Mouse (Mus musculus) neural tube, embryonic 12.5 days (tissue): ENCODE data around the gene 4930539E08Rik. TPM values are rescaled to one million over a fixed set of nuclear protein-coding genes. Genes with fewer than 3 reads are reported as not detected.
A peak's percentile ranks its signal among the peaks of the same experiment; 100 is the strongest.

Experiments used
- ATAC-seq: fragments of 200-750 bp; cut with Nextera tagmentation; 2 replicates; pipeline ENCODE4 v1.8.0; 2017; ENCODE audit warnings: low read depth, mild to moderate bottlenecking, moderate TSS enrichment, moderate library complexity; ENCODE audit not compliant: low FRiP score
- H3K27ac ChIP-seq: fragments of 300-500 bp; sonication (generic); 2 replicates; pipeline ENCODE4 v1.5.1; 2016
- H3K27me3 ChIP-seq: fragments of 300-500 bp; sonication (generic); replicated peaks from 2 replicates; pipeline ENCODE4 v1.6.1; 2016; ENCODE audit warnings: mild to moderate bottlenecking
- H3K36me3 ChIP-seq: fragments of 300-500 bp; sonication (generic); 2 replicates; pipeline ENCODE4 v1.6.1; 2016; ENCODE audit warnings: mild to moderate bottlenecking
- H3K4me1 ChIP-seq: fragments of 300-500 bp; sonication (generic); 2 replicates; pipeline ENCODE4 v1.6.1; 2016
- H3K4me2 ChIP-seq: fragments of 300-500 bp; sonication (generic); replicated peaks from 2 replicates; pipeline ENCODE4 v1.6.1; 2016; ENCODE audit warnings: mild to moderate bottlenecking
- H3K4me3 ChIP-seq: fragments of 300-500 bp; sonication (generic); 2 replicates; pipeline ENCODE4 v1.5.1; 2016
- H3K9ac ChIP-seq: fragments of 300-500 bp; sonication (generic); 2 replicates; pipeline ENCODE4 v1.6.1; 2016; ENCODE audit warnings: mild to moderate bottlenecking
- H3K9me3 ChIP-seq: fragments of 300-500 bp; sonication (generic); 2 replicates; pipeline ENCODE4 v1.6.1; 2016; ENCODE audit warnings: mild to moderate bottlenecking
- WGBS: fragments of 180-500 bp; shearing (Covaris S2); methylation state at CpG from one replicate; pipeline ENCODE4 v1.1.7; 2016; 5-methylcytosine and 5-hydroxymethylcytosine counted together
- polyA plus RNA-seq: library from polyadenylated mRNA; unstranded; fragments of >200 nt; fragmentation: Nextera tagmentation; extraction: Ambion mirVana; gene quantifications from 2 replicates; pipeline ENCODE4 v1.2.1, GENCODE M21; 2016

Gene 4930539E08Rik
- 0.09 and 0.38 TPM in 2 replicates for polyA plus RNA-seq

DNA sequence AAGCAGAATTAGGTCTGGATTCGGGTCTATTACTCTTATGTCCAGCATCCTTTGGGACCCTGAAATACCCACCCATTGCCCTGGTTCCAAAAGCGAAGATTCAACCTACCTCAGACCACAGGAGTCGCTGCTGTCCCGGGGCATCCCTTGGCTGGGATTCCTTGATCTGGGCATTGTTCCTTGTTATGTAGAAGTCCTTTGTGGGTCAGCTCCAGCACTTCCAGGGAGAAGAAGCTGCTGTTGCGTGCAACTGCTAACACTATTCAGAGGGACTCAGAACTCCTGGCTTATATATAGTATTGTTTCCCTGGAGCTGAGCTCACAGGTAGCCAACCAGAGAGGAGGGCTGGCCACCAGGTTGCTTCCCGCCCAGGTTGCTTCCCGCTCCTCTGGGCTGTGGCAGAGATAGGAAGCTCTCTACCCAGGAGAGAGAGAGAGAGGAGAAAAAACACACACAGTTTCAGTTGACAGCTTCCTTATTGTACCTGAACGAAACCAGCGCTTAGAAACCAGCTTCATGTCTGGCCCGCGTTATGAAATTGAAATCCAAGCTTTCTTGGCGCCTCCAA lies at the start of gene 4930539E08Rik:
4930539E08Rik (minus strand) TSS at position 265 of the 569 bp plus-strand sequence.
- Histone ChIP-seq H3K27ac (no peak within 1 kb of the TSS), H3K9me3 (no peaks in the 10 kb centered on the region), H3K4me1 (no peaks in the 10 kb centered on the region), H3K4me3 (no peak within 1 kb of the TSS), H3K36me3 (no peaks in the 10 kb centered on the region), H3K9ac (no peak within 1 kb of the TSS), H3K4me2 (no peak within 1 kb of the TSS), H3K27me3 (peaks cover 3% of the 10 kb centered on the region; the same call in 1 of the 2 replicates)
- 69% methylated on average over 12 of the region's 12 CpGs for WGBS
- no peak for ATAC-seq

- Histone ChIP-seq H3K9me3 (no peaks in the 10 kb centered on the region; the same call in 1 of the 2 replicates), H3K36me3 (peaks cover 62% of the 10 kb centered on the region), H3K9ac (no peak overlapping the region), H3K4me2 (no peak overlapping the region), H3K4me3 (no peak overlapping the region), H3K27ac (no peak overlapping the region), H3K27me3 (no peaks in the 10 kb centered on the region), H3K4me1 (no peaks in the 10 kb centered on the region)
- WGBS = 94% methylated on average over 10 of the region's 10 CpGs
- no peak for ATAC-seq
These were observed 46.5 kb upstream of the 4930539E08Rik start for GRCm38 (mm10) chr17:28961596-28961995.

DNA sequence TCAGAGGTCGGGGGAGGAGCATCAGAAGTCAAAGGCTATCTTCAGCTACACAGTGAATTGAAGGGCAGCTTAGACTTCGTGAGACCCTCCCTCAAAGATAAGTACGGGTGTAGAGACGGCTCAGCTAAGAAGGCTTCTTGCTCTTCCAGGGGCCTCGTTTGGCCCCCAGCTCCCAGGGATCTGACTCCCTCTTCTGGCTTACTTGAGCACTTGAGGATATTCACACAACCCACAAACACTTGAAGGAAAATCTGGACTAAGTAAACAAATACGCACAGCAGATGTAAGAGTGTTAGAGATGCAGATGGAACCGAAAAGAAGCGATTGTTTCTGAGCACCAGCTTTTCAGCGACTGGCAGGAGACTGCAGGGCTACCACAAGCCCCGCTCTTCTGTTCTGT lies 45.5 kb upstream of the 4930539E08Rik start:
- Histone ChIP-seq H3K4me3 (no peak overlapping the region), H3K36me3 (peaks cover 56% of the 10 kb centered on the region), H3K4me2 (no peak overlapping the region), H3K27me3 (no peaks in the 10 kb centered on the region), H3K9ac (no peak overlapping the region), H3K27ac (no peak overlapping the region), H3K4me1 (no peaks in the 10 kb centered on the region), H3K9me3 (no peaks in the 10 kb centered on the region; the same call in 1 of the 2 replicates)
- 83% methylated on average over 10 of the region's 10 CpGs for WGBS
- ATAC-seq = no peak

DNA sequence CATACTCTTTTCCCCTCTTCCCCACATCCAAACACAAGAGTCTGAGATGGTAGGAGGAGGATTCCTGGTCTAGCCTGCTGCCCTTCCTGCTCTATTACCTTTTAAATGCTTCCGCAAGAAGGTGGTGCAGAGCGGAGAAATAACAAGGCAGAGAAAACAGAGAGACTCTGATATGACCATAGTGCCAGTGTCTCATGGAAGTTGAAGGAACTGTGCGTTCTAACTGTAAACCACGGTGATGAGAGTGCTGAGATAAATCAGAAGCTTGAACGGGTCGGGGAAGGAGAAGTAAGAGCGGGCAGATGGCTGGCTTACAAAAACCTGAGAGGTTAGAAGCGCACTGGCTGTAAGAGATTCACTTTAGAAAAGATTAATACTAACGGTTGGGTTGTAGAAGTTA lies 39.3 kb upstream of the 4930539E08Rik start:
- no peak overlapping the region for H3K9ac ChIP-seq
- peaks cover 17% of the 10 kb centered on the region for H3K4me1 ChIP-seq
- no peaks in the 10 kb centered on the region; the same call in 1 of the 2 replicates for H3K9me3 ChIP-seq
- no peak overlapping the region for H3K4me3 ChIP-seq
- peak overlapping the region; percentile 75 for H3K4me2 ChIP-seq
- H3K36me3 ChIP-seq = peaks cover 13% of the 10 kb centered on the region; the same call in 1 of the 2 replicates
- no peak overlapping the region for H3K27ac ChIP-seq
- H3K27me3 ChIP-seq = no peaks in the 10 kb centered on the region
- WGBS = 97% methylated on average over 9 of the region's 9 CpGs
- ATAC-seq = no peak

- 30% methylated on average over 9 of the region's 9 CpGs for WGBS
- Histone ChIP-seq H3K4me1 (peaks cover 17% of the 10 kb centered on the region), H3K36me3 (peaks cover 12% of the 10 kb centered on the region; the same call in 1 of the 2 replicates), H3K27me3 (no peaks in the 10 kb centered on the region), H3K4me2 (peak overlapping the region; percentile 75), H3K9ac (peak overlapping the region; percentile 79), H3K9me3 (no peaks in the 10 kb centered on the region; the same call in 1 of the 2 replicates), H3K4me3 (peak overlapping the region; percentile 75), H3K27ac (0 out of 2 replicates have a peak overlapping the region, but pooled peaks have one; percentile 5)
- ATAC-seq = no peak
These were observed 38.1 kb upstream of the 4930539E08Rik start for GRCm38 (mm10) chr17:28953251-28953650.

- Histone ChIP-seq H3K9me3 (no peaks in the 10 kb centered on the region; the same call in 1 of the 2 replicates), H3K4me3 (peak within 1 kb of the TSS; percentile 75), H3K9ac (peak within 1 kb of the TSS; percentile 79), H3K36me3 (peaks cover 5% of the 10 kb centered on the region; the same call in 1 of the 2 replicates), H3K4me2 (peak within 1 kb of the TSS; percentile 75), H3K27ac (peak within 1 kb of the TSS; percentile 65), H3K27me3 (no peaks in the 10 kb centered on the region), H3K4me1 (peaks cover 17% of the 10 kb centered on the region)
- 2% methylated on average over 65 of the region's 80 CpGs for WGBS
- peak; percentile 93 for ATAC-seq
These were observed 37.0 kb upstream of the 4930539E08Rik start, which contains the start of gene Kctd20 for GRCm38 (mm10) chr17:28951831-28952799. Kctd20 (plus strand) TSS chr17:28951950.

- no peak overlapping the region for H3K9ac ChIP-seq
- peak overlapping the region; percentile 75; the same call in 1 of the 2 replicates for H3K4me2 ChIP-seq
- H3K27ac ChIP-seq = no peak overlapping the region
- H3K27me3 ChIP-seq = no peaks in the 10 kb centered on the region
- ATAC-seq = no peak
- H3K36me3 ChIP-seq = no peaks in the 10 kb centered on the region
- H3K4me3 ChIP-seq = no peak overlapping the region
- H3K4me1 ChIP-seq = peaks cover 17% of the 10 kb centered on the region
- H3K9me3 ChIP-seq = no peaks in the 10 kb centered on the region
- 80% methylated on average over 4 of the region's 4 CpGs for WGBS
These were observed 35.6 kb upstream of the 4930539E08Rik start for GRCm38 (mm10) chr17:28950751-28951150.

DNA sequence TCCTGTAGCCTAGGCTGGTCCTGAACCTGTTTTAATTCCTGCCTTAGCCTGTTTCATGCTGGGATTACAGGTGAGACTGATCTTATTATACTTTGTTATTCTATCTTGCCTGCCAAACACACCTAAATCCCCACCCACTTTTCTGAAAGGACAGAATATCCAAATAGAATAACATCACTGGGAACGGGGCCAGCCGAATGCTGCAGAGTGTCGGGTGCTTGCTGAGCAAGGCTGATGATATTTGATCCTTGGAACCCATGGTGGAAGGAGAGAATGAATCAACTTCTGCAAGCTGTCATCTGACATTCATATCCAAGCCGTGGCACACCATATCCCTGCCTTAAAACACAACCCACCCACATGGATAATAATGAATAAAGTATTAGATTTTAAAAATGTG lies 33.5 kb upstream of the 4930539E08Rik start:
- H3K4me2 ChIP-seq = no peak overlapping the region
- H3K4me3 ChIP-seq = no peak overlapping the region
- peaks cover 9% of the 10 kb centered on the region for H3K4me1 ChIP-seq
- H3K9me3 ChIP-seq = no peaks in the 10 kb centered on the region
- H3K27me3 ChIP-seq = no peaks in the 10 kb centered on the region
- 78% methylated on average over 4 of the region's 4 CpGs for WGBS
- H3K36me3 ChIP-seq = no peaks in the 10 kb centered on the region
- H3K9ac ChIP-seq = no peak overlapping the region
- H3K27ac ChIP-seq = no peak overlapping the region
- ATAC-seq = no peak

GRCm38 (mm10) chr17:28947011-28947939 lies 32.2 kb upstream of the 4930539E08Rik start:
- Histone ChIP-seq H3K4me1 (peaks cover 5% of the 10 kb centered on the region), H3K4me3 (no peak overlapping the region), H3K27ac (no peak overlapping the region), H3K36me3 (no peaks in the 10 kb centered on the region), H3K4me2 (no peak overlapping the region), H3K9me3 (no peaks in the 10 kb centered on the region), H3K27me3 (no peaks in the 10 kb centered on the region), H3K9ac (no peak overlapping the region)
- ATAC-seq = no peak
- WGBS = 94% methylated on average over 19 of the region's 19 CpGs

DNA sequence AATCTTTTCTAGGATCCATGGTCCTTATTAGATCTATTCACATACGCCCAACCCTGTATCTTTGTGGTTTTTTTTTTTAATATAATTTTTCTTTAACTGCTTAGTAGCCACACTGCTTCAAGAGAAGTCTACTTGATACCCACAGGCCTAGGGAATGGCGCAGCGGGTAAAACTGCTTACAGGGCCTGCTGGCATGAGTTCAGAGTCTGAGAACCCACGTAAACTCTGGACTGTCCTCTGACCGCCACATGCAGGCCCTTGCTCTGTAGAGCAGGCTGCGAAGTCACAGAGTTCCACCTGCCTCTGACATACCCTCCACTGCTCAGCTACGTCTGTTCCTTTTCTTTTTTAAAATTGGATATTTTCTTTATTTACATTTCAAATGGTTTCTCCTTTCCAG lies 29.4 kb upstream of the 4930539E08Rik start:
- no peak for ATAC-seq
- no peaks in the 10 kb centered on the region for H3K36me3 ChIP-seq
- 92% methylated on average over 7 of the region's 7 CpGs for WGBS
- H3K4me1 ChIP-seq = no peaks in the 10 kb centered on the region
- no peaks in the 10 kb centered on the region; the same call in 1 of the 2 replicates for H3K9me3 ChIP-seq
- no peaks in the 10 kb centered on the region for H3K27me3 ChIP-seq
- no peak overlapping the region for H3K9ac ChIP-seq
- H3K4me3 ChIP-seq = no peak overlapping the region
- no peak overlapping the region for H3K4me2 ChIP-seq
- H3K27ac ChIP-seq = no peak overlapping the region

DNA sequence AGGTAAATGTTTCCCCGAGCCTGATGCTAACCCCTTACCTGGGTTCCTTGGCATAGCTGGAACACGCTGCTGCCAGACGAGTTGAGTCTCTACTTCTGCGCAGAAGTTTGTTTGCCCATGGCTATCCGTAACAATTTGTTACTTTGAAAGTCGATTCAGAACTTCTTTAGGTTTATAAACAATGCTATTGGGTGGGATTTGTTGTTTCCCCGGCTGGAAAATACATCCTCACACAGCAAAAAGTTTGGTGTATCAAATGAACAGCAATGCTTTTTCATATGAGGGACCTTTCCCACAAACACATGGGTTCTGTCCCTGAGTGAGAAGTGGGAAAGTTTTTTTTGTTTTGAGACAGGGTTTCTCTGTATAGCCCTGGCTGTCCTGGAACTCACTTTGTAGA lies 28.6 kb upstream of the 4930539E08Rik start, which contains the start of gene Pxt1:
Pxt1 (minus strand) TSS at position 101 of the 400 bp plus-strand sequence.
- no peak within 1 kb of the TSS for H3K4me2 ChIP-seq
- no peak within 1 kb of the TSS for H3K4me3 ChIP-seq
- no peaks in the 10 kb centered on the region for H3K27me3 ChIP-seq
- H3K9ac ChIP-seq = no peak within 1 kb of the TSS
- ATAC-seq = no peak
- H3K4me1 ChIP-seq = no peaks in the 10 kb centered on the region
- no peaks in the 10 kb centered on the region; the same call in 1 of the 2 replicates for H3K9me3 ChIP-seq
- no peaks in the 10 kb centered on the region for H3K36me3 ChIP-seq
- H3K27ac ChIP-seq = no peak within 1 kb of the TSS
- 91% methylated on average over 7 of the region's 7 CpGs for whole genome bisulfite sequencing
